ENCODE assay signal across 8 mouse cellular contexts in the genomic region with DNA sequence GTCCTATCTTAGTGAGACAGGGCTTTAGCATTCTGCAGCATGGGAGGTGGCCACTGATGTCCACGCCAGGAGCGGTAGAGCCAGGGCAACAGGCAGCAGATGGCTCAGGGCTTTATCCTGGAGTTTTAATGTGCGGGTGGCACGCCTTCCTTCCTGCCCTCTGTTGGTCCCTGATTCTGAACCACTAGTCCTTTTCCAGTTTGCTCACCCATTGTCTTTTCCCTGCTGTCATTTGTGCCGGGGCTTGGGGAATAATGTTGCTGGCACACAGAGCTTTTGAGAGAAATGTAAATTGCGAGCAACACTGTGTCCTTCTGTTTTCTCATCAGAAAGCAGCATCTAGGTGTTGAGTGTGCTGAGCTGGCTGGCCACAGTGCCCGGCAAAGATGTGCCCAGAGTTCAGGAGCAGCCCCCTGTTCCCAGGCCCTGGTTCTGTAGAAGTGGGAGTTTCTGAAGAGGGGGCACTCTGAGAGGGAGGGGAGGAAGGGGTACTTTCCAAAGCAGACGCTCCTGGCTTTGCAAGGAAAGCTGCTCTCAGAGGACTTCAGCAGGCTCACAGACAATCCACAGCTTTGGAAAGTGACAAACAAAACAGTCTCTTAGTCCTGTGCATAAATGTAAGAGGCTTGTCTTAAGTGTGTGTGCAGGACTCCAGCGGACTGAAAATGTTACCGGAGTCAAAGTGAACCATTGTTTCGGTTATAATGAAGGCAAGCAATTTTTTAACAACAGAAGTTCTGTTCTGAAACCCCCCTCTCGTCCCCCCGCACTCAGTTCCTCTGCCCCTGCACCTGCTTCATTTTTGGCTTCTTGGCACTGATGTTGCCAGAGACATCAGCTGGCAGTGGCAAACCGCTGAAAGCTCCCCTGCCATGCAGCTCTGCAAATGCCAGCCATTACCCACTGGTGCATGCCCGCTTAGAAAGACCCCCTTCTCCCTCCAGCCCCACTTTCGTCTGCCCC.
DNase-seq lines count a peak whose midpoint lies in the region; ATAC-seq lines count a peak whose summit lies in the region.

No protein-coding gene starts in this region.

- no peaks in the 10 kb centered on the region for H3K36me3 ChIP-seq in forebrain, embryonic 11.5 days (ENCODE audit: control insufficient read depth, insufficient read depth, low read length)

- H3K27ac ChIP-seq in forebrain, embryonic 11.5 days (ENCODE audit: low read depth, low read length), result peak overlapping the region; percentile 63; the same call in 1 of the 2 replicates

- peak; percentile 68 for ATAC-seq in forebrain, embryonic 11.5 days (replicated peaks; ENCODE audit: low FRiP score)

- no peaks in the 10 kb centered on the region for H3K27me3 ChIP-seq in forebrain, embryonic 11.5 days (ENCODE audit: control insufficient read depth, insufficient read depth, low read length)

- no peak overlapping the region for H3K4me3 ChIP-seq in forebrain, embryonic 11.5 days (ENCODE audit: low read depth, low read length)

- H3K4me1 ChIP-seq in forebrain, embryonic 11.5 days (replicated peaks; ENCODE audit: control insufficient read depth, insufficient read depth, low read length), result peaks cover 8% of the 10 kb centered on the region; the same call in 1 of the 2 replicates

- 0 out of 2 replicates have a peak overlapping the region, but pooled peaks have one; percentile 18 for H3K4me2 ChIP-seq in forebrain, embryonic 11.5 days (ENCODE audit: low read depth, low read length, severe bottlenecking)

- peak; percentile 77 for DNase-seq in retina, postnatal 1 day
- DNase-seq in retina, embryonic 14.5 days (ENCODE audit: low spot score), result no peak
- no peak for DNase-seq in forebrain, embryonic 11.5 days (ENCODE audit: low spot score)
- DNase-seq in layer of hippocampus, postnatal 10 days (ENCODE audit: low spot score in 2 of 2), result peak; percentile 61 to 67
- DNase-seq in right cerebral cortex, postnatal 10 days (ENCODE audit: low spot score in 2 of 2), result peak; percentile 67 to 77
- no peak for DNase-seq in lung, postnatal 10 days
- no peak for DNase-seq in kidney, postnatal 4 days
- DNase-seq in urinary bladder, adult 2 months (ENCODE audit: low spot score), result no peak

- WGBS in forebrain, embryonic 11.5 days, result 46% methylated on average over 16 of the region's 16 CpGs

- no peaks in the 10 kb centered on the region for H3K9me3 ChIP-seq in forebrain, embryonic 11.5 days (ENCODE audit: control insufficient read depth, low read length)

- peak overlapping the region; percentile 17 for H3K9ac ChIP-seq in forebrain, embryonic 11.5 days (ENCODE audit: low read length)

Comparison
In these comparisons a context has a peak if more than half of its experiments do, and no peak if none do; other contexts are left out.
1. DNase-seq: peak in retina, postnatal 1 day (single experiment), layer of hippocampus, postnatal 10 days (2 of 2) and right cerebral cortex, postnatal 10 days (2 of 2); none in retina, embryonic 14.5 days (single experiment), forebrain, embryonic 11.5 days (single experiment), lung, postnatal 10 days (single experiment), kidney, postnatal 4 days (0 of 2) and urinary bladder, adult 2 months (single experiment).